Mouse (Mus musculus) liver, postnatal 0 days (tissue): Measurements from ENCODE around the gene Ccdc122.

Experiments
- CTCF ChIP-seq: sonication (generic); IDR thresholded peaks from 2 replicates; pipeline ENCODE4 v1.5.1; 2016; ENCODE audit warnings: antibody characterized with exemption, low read depth
- EP300 ChIP-seq: IDR thresholded peaks from 2 replicates; pipeline ENCODE4 v1.6.1; 2016; ENCODE audit warnings: antibody characterized with exemption, low read depth, mild to moderate bottlenecking

DNA sequence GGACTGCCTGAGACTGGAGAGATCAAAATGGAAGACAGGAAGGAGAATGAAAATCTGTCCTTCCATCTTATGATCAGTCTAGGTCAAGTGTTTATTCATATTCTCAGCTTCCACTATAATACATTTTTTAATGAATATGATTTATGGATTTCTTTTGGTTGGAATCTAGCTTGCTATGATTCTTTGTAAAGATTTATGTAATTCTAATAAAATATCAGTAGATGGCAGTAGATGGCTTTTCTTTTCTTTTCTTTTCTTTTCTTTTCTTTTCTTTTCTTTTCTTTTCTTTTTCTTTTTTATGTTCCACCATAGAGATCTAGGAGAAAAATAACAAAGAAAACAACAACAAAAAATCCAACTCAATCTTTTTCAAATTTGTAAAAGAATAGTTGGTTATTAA, 16.7 kb downstream of the Ccdc122 start:
- no peak for TF ChIP-seq CTCF
- TF ChIP-seq EP300: no peak
